Mouse (Mus musculus) lung, postnatal 0 days (tissue): ENCODE measurements around the gene Jmjd1c. TPM values are rescaled to one million over a fixed set of nuclear protein-coding genes. Genes with fewer than 3 reads are reported as not detected.
A peak's percentile ranks its signal among the peaks of the same experiment; 100 is the strongest.

ENCODE experiments used
- ATAC-seq: fragments of 200-750 bp; cut with Nextera tagmentation; 2 replicates; pipeline ENCODE4 v1.8.0; 2017; ENCODE audit warnings: moderate library complexity
- DNase-seq: peaks from one replicate; pipeline ENCODE4 v3.0.0-alpha.2; 2016; ENCODE audit warnings: low spot score
- H3K27ac ChIP-seq: fragments of 300-500 bp; sonication (generic); 2 replicates; pipeline ENCODE4 v1.5.1; 2014; ENCODE audit warnings: antibody characterized with exemption, mild to moderate bottlenecking, low read length, mixed read lengths
- H3K27me3 ChIP-seq: fragments of 300-500 bp; sonication (generic); replicated peaks from 2 replicates; pipeline ENCODE4 v1.6.1; 2014; ENCODE audit warnings: low read length, mixed read lengths; ENCODE audit not compliant: insufficient read depth
- H3K36me3 ChIP-seq: fragments of 300-500 bp; sonication (generic); 2 replicates; pipeline ENCODE4 v1.6.1; 2014; ENCODE audit warnings: low read length, mixed read lengths; ENCODE audit not compliant: insufficient read depth
- H3K4me1 ChIP-seq: fragments of 300-500 bp; sonication (generic); 2 replicates; pipeline ENCODE4 v1.6.1; 2014; ENCODE audit warnings: antibody characterized with exemption, low read depth, low read length, mixed read lengths; ENCODE audit not compliant: insufficient read depth
- H3K4me2 ChIP-seq: fragments of 300-500 bp; sonication (generic); replicated peaks from 2 replicates; pipeline ENCODE4 v1.6.1; 2014; ENCODE audit warnings: low read depth, mild to moderate bottlenecking, low read length, moderate library complexity, mixed read lengths
- H3K4me3 ChIP-seq: fragments of 300-500 bp; sonication (generic); 2 replicates; pipeline ENCODE4 v1.5.1; 2014; ENCODE audit warnings: low read depth, low read length
- H3K9ac ChIP-seq: fragments of 300-500 bp; sonication (generic); replicated peaks from 2 replicates; pipeline ENCODE4 v1.6.1; 2014; ENCODE audit warnings: low read depth, mild to moderate bottlenecking
- H3K9me3 ChIP-seq: fragments of 300-500 bp; sonication (generic); 2 replicates; pipeline ENCODE4 v1.6.1; 2016; ENCODE audit warnings: low read length, mixed read lengths
- CTCF ChIP-seq: IDR thresholded peaks from 2 replicates; pipeline ENCODE4 v1.5.1; 2016; ENCODE audit warnings: antibody characterized with exemption, mild to moderate bottlenecking
- EP300 ChIP-seq: IDR thresholded peaks from 2 replicates; pipeline ENCODE4 v1.6.1; 2016; ENCODE audit warnings: antibody characterized with exemption, mild to moderate bottlenecking, control low read depth
- WGBS: fragments of 180-500 bp; shearing (Covaris S2); extraction: QIAGEN DNeasy Blood & Tissue Kit; methylation state at CpG from one replicate; pipeline ENCODE4 v1.1.7; 2014; 5-methylcytosine and 5-hydroxymethylcytosine counted together
- polyA plus RNA-seq: library from polyadenylated mRNA; unstranded; fragments of >200 nt; fragmentation: Nextera tagmentation; extraction: Ambion mirVana; gene quantifications from 2 replicates; pipeline ENCODE4 v1.2.1, GENCODE M21; 2015

Gene Jmjd1c
- polyA plus RNA-seq = 43.8 and 44.6 TPM in 2 replicates

DNA sequence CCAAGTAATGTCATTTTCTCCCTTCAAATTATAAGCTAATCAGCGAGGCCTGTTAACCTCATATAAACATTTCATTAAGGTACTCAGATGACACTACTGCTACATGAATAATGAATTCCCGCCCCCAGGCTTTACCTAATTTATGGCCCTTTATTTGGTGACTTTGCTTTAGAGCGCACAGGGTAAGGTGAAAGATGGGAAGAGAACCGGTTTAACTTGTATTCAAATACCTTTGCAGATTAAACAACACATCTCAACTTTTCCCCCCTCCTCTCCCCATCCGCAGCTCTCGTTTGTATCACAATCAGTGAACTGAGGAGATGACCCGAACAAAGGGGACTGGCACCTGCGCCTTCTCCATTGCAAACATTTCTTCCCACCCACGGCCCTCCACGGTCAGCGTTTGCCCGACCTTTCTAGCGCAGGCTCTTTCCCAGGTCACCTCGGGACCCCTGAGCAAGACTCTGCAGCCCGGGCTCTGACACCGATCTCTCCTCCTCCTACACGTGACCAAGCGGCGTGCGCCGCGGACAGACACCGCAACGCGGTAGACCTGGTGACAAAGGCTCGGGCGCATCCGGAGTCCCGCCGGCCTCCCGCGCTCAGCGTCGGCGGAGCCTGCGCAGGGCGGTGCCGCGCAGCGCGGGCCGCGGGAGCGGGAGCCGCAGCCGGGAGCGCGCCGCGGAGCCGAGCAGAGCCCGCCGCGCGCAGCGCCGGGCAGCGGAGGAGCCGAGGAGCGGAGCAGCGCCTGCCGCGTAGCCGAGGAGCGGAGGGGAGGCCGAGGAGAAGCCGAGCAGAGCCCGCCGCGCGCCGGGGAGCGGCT is at the start of gene Jmjd1c:
Gene Jmjd1c (plus strand): TSS at position 328 of the 823 bp plus-strand sequence.
- Histone ChIP-seq H3K4me2 (peak within 1 kb of the TSS; percentile 81), H3K36me3 (no peaks in the 10 kb centered on the region), H3K27ac (peak within 1 kb of the TSS; percentile 98), H3K27me3 (no peaks in the 10 kb centered on the region), H3K4me3 (peak within 1 kb of the TSS; percentile 98), H3K4me1 (peaks cover 30% of the 10 kb centered on the region; the same call in 1 of the 2 replicates), H3K9ac (peak within 1 kb of the TSS; percentile 99), H3K9me3 (no peaks in the 10 kb centered on the region; the same call in 1 of the 2 replicates)
- ATAC-seq (peak; percentile 90), DNase-seq (peak; percentile 82)
- 2% methylated on average over 44 of the region's 73 CpGs for WGBS
- TF ChIP-seq CTCF (no peak), EP300 (no peak)

DNA sequence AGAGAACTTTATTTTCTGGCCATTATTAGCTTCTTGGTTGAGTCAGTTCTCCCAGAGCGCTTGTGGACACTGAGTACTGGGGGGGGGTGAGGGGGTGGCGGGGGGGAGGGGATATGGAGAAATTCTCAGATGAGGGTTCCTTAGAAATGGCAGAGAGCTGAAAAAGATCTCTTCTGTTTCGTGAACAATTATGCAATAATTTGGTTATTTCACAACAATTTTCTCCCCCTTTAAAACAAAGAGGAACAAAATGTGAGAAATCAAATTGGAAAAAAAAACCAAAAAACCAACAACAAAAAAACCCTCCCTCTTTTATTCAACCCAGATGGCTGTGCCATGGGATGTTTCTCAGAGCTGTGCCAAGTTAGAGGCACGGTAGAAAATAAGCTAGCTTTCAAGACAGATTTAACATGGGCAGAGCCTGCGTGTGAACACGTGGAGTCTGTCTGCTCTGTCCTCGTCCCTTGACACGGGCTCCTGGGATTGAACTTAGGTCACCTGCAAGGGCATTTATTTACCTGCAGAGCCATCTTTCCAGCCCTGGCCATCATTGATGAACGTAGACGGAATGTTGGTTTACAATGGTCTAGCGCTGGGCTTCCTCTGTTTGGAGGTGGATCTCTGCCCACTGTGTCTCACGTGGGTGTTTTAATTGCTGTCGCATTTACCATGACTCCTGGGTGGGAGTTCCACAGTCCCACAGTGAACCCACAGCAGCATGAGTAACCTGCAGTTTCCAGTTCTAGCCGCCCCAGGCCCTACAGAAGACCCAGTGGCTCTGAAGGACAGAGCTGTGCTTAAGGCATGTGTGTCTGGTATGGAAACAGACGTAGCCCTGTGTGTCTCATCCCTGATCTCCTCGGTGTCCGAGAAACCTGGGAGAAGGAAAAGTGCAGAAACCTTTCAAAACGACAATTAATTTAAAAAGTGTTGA is 47.9 kb upstream of the Jmjd1c start:
- 70% methylated on average over 18 of the region's 18 CpGs for WGBS
- TF ChIP-seq CTCF (no peak), EP300 (peak; percentile 68)
- Histone ChIP-seq H3K27ac (0 out of 2 replicates have a peak overlapping the region, but pooled peaks have one; percentile 32), H3K36me3 (no peaks in the 10 kb centered on the region), H3K4me3 (no peak overlapping the region), H3K4me1 (no peaks in the 10 kb centered on the region; the same call in 1 of the 2 replicates), H3K27me3 (no peaks in the 10 kb centered on the region), H3K4me2 (no peak overlapping the region), H3K9me3 (no peaks in the 10 kb centered on the region), H3K9ac (no peak overlapping the region)
- DNase-seq = peak; percentile 83
- peak; percentile 65 for ATAC-seq

DNA sequence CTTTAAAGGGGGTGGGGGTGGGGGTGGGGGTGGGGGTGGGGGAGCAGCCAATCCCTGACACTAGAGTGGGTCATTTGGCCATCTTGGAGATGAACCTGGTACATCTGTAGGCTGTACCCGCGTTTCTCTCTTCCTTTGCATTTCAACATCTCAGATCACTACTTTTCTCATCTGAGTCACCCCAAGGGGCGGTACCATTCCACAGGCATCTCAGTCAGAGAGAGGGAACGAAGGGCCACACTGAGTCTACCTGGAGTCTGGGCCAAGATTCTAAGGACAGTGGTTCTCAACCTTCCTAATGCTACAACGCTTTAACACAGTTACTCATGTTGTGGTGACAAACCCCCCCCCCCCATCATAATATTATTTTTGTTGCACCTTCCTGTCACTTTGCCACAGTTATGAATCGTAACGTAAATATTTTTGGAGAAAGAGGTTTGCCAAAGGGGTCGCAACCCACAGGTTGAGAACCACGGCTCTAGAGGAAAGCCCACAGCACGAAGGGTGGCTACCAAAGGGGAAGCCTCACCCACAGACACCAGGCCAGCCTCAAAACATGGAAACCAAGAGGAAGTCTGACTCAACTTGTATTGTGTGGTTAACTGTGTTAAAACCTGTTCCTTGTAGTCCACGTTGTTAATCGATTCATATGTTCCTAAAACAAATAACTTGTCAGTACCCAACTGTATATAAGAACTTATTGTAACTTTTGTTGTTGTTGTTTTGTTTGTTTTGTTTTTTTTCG is 46.9 kb upstream of the Jmjd1c start:
- Histone ChIP-seq H3K4me1 (peaks cover 4% of the 10 kb centered on the region; the same call in 1 of the 2 replicates), H3K27me3 (no peaks in the 10 kb centered on the region), H3K4me2 (no peak overlapping the region), H3K36me3 (no peaks in the 10 kb centered on the region), H3K4me3 (no peak overlapping the region), H3K9me3 (no peaks in the 10 kb centered on the region), H3K27ac (no peak overlapping the region), H3K9ac (no peak overlapping the region)
- WGBS = 78% methylated on average over 13 of the region's 13 CpGs
- ATAC-seq = peak; percentile 27; the same call in 1 of the 2 replicates
- DNase-seq = peak; percentile 29
- TF ChIP-seq CTCF (no peak), EP300 (no peak)

DNA sequence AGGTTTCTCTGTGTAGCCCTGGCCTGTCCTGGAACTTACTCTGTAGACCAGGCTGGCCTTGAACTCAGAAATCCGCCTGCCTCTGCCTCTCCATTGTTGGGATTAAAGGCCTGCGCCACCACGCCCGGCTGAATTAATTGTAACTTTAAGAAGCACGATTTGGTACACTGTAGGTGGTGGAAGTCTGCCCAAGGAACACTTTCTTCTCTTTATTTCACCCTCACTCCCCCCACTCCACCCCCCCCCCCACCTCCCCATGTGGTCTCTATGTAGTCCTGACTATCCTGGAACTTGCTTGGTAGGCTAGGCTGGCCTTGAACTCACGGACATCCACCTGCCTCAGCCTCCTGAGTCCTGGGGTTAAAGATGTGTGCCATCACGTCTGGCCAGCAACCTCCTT is 46.3 kb upstream of the Jmjd1c start:
- no peaks in the 10 kb centered on the region for H3K27me3 ChIP-seq
- ATAC-seq = no peak
- WGBS = 92% methylated on average over 7 of the region's 7 CpGs
- no peak for DNase-seq
- H3K9me3 ChIP-seq = no peaks in the 10 kb centered on the region
- no peak overlapping the region for H3K9ac ChIP-seq
- TF ChIP-seq EP300 (no peak), CTCF (no peak)
- no peak overlapping the region for H3K4me3 ChIP-seq
- no peak overlapping the region for H3K27ac ChIP-seq
- peaks cover 4% of the 10 kb centered on the region; the same call in 1 of the 2 replicates for H3K4me1 ChIP-seq
- no peaks in the 10 kb centered on the region for H3K36me3 ChIP-seq
- H3K4me2 ChIP-seq = no peak overlapping the region

DNA sequence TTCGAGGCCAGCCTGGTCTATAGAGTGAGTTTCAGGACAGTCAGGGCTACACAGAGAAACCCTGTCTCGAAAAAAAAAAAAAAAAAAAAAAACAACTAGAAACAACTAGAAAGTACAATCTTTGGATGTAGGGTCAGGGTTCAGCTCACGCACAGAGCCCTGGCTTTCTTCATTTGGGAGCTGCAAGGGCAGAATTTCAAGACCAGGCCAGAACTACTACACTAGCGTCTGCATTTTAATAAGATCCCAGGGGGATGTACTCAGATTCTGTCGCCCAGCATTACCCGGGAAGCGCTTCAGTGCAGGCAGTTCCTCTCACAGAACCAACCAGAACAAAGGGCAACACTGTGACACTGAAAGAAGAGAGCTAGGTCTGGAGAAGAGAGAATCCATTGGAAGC is 45.2 kb upstream of the Jmjd1c start:
- TF ChIP-seq CTCF (no peak), EP300 (no peak)
- no peak overlapping the region for H3K4me2 ChIP-seq
- no peaks in the 10 kb centered on the region for H3K27me3 ChIP-seq
- H3K4me3 ChIP-seq = no peak overlapping the region
- H3K4me1 ChIP-seq = peaks cover 4% of the 10 kb centered on the region; the same call in 1 of the 2 replicates
- DNase-seq (no peak), ATAC-seq (no peak)
- no peaks in the 10 kb centered on the region for H3K36me3 ChIP-seq
- no peak overlapping the region for H3K9ac ChIP-seq
- H3K9me3 ChIP-seq = no peaks in the 10 kb centered on the region
- 84% methylated on average over 6 of the region's 7 CpGs for WGBS
- H3K27ac ChIP-seq = no peak overlapping the region
